Mouse (Mus musculus) liver, adult 2 months (tissue): ENCODE measurements around the gene Capn15.

Experiments
- CTCF ChIP-seq: fragments of 200-500 bp; IDR thresholded peaks from 2 replicates; pipeline ENCODE4 v1.5.1; 2011; ENCODE audit warnings: low read depth, low read length, control low read depth
- POLR2A ChIP-seq: fragments of 200-500 bp; IDR thresholded peaks from 2 replicates; pipeline ENCODE4 v1.6.1; 2011; ENCODE audit warnings: low read length, control low read depth; ENCODE audit not compliant: insufficient read depth; ENCODE audit errors: extremely low read depth

DNA sequence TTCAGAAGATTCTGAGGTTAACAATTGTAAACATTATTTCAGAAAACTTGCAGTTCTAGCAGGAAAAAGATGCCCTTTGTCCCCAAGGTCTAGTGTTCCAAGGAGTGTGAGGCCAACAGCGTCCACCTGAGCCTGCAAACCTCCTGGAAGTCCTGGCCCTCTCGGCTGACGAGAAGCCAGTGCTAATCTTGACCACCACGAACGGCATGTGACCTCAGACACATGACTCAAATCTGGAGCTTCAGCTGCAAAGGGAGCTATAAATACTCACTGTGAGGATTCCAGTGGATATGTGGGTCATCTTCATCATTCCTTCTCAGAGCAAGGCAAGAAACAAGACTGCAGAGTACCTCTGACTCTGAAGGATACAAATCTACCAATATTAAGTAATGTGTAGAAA, 32.4 kb upstream of the Capn15 start:
- TF ChIP-seq CTCF (no peak), POLR2A (no peak)
